Mouse (Mus musculus) neural tube, embryonic 11.5 days (tissue): ENCODE measurements around the gene Cnga2. TPM values are rescaled to one million over a fixed set of nuclear protein-coding genes. Genes with fewer than 3 reads are reported as not detected.

Experiments
- ATAC-seq: fragments of 200-750 bp; cut with Nextera tagmentation; 2 replicates; pipeline ENCODE4 v1.8.0; 2017; ENCODE audit warnings: moderate number of reproducible peaks, mild to moderate bottlenecking, moderate TSS enrichment, moderate library complexity; ENCODE audit not compliant: insufficient read depth, low FRiP score, low TSS enrichment
- DNase-seq: peaks from one replicate; pipeline ENCODE4 v3.0.0-alpha.2; 2015; ENCODE audit warnings: low spot score
- H3K27ac ChIP-seq: fragments of 300-500 bp; sonication (generic); 2 replicates; pipeline ENCODE4 v1.5.1; 2014; ENCODE audit warnings: low read depth, mild to moderate bottlenecking, low read length
- H3K27me3 ChIP-seq: fragments of 300-500 bp; sonication (generic); 2 replicates; pipeline ENCODE4 v1.6.1; 2014; ENCODE audit warnings: mild to moderate bottlenecking, low read length, mixed read lengths; ENCODE audit not compliant: control insufficient read depth, insufficient read depth
- H3K36me3 ChIP-seq: fragments of 300-500 bp; sonication (generic); 2 replicates; pipeline ENCODE4 v1.6.1; 2014; ENCODE audit warnings: mild to moderate bottlenecking, low read length, moderate library complexity, mixed read lengths; ENCODE audit not compliant: control insufficient read depth, insufficient read depth
- H3K4me1 ChIP-seq: fragments of 300-500 bp; sonication (generic); 2 replicates; pipeline ENCODE4 v1.6.1; 2014; ENCODE audit warnings: low read length, mixed read lengths; ENCODE audit not compliant: control insufficient read depth, insufficient read depth
- H3K4me2 ChIP-seq: fragments of 300-500 bp; sonication (generic); 2 replicates; pipeline ENCODE4 v1.6.1; 2014; ENCODE audit warnings: low read depth, mild to moderate bottlenecking, moderate library complexity
- H3K4me3 ChIP-seq: fragments of 300-500 bp; sonication (generic); 2 replicates; pipeline ENCODE4 v1.5.1; 2014; ENCODE audit warnings: low read depth, low read length
- H3K9ac ChIP-seq: fragments of 300-500 bp; sonication (generic); 2 replicates; pipeline ENCODE4 v1.6.1; 2014; ENCODE audit warnings: mild to moderate bottlenecking, low read length
- H3K9me3 ChIP-seq: fragments of 300-500 bp; sonication (generic); 2 replicates; pipeline ENCODE4 v1.6.1; 2016; ENCODE audit warnings: low read length; ENCODE audit not compliant: control insufficient read depth
- WGBS: fragments of 180-500 bp; shearing (Covaris S2); extraction: QIAGEN DNeasy Blood & Tissue Kit; methylation state at CpG from one replicate; pipeline ENCODE4 v1.1.7; 2014; 5-methylcytosine and 5-hydroxymethylcytosine counted together
- polyA plus RNA-seq: library from polyadenylated mRNA; unstranded; fragments of >200 nt; fragmentation: Nextera tagmentation; extraction: Ambion mirVana; gene quantifications from 2 replicates; pipeline ENCODE4 v1.2.1, GENCODE M21; 2014

Cnga2 gene
- polyA plus RNA-seq: 0.09 TPM in 1 of 2 replicates, not detected in the other

DNA sequence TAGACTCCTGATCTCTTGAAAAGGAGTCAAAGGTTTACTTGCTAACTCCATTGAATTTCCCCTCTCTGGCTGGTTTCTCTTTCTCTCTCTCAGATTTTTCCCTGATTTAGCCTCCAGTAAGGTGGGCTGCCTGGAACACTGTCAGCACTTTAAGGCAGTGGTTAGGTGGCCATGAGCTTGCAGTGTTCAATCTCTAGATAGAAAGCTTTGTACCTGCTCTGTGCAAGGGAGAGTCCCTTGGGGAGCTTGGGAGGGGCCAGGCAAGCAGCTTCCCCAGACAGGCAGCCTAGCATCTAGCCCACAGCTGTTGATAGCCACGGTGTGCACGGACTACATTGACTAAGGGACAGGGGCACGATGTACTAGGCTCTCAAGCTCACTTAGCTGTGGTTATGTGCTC, at the start of gene Cnga2:
Gene Cnga2 (plus strand): TSS at position 301 of the 400 bp plus-strand sequence.
- Histone ChIP-seq H3K4me1 (no peaks in the 10 kb centered on the region), H3K36me3 (no peaks in the 10 kb centered on the region), H3K27ac (no peak within 1 kb of the TSS), H3K4me2 (no peak within 1 kb of the TSS), H3K27me3 (no peaks in the 10 kb centered on the region), H3K9ac (no peak within 1 kb of the TSS), H3K4me3 (no peak within 1 kb of the TSS), H3K9me3 (no peaks in the 10 kb centered on the region)
- DNase-seq (no peak), ATAC-seq (no peak)
- WGBS: 82% methylated on average over 3 of the region's 3 CpGs

DNA sequence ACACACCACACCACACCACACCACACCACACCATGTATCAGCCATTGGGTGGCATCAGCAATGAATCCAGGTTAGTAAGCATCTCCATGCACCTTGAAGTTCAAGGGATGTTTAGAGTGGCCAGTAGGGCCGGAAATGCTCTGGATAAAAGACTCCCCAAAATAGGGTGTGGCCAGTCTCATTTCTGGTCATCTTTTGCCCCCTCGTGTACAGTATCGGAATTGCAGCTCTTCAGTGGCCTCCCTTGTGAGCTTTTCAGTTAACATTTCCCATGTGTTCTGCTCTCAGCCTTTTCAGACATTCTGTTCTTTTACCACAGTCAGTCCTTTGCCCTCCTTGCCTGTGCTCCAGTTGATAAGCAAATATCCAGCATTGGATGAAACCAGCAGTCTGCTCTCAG, 45.0 kb upstream of the Cnga2 start:
- Histone ChIP-seq H3K36me3 (no peaks in the 10 kb centered on the region), H3K4me2 (no peak overlapping the region), H3K4me3 (no peak overlapping the region), H3K27me3 (no peaks in the 10 kb centered on the region), H3K27ac (no peak overlapping the region), H3K4me1 (no peaks in the 10 kb centered on the region), H3K9me3 (no peaks in the 10 kb centered on the region), H3K9ac (no peak overlapping the region)
- ATAC-seq (no peak), DNase-seq (peak; percentile 53)
- 21% methylated on average over 3 of the region's 3 CpGs for WGBS

DNA sequence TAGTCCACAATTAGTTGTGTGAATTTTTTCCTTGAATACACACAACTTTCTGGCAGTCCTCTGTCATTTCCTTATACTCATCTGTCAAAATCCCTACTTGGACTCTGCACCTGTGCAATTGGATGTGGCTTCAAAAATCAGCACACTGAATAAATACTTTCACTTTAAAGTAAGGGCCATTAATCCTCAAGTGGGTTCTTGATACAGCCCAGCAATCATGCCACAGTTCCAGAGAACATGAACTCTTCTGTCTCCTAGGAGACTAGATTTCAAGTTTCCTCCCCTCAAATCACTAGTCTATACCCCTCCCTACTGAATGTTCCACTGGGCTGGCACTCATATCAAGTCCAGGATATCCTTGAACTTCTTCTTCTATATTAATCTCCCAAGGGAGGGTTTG, 33.3 kb upstream of the Cnga2 start:
- no peak for DNase-seq
- Histone ChIP-seq H3K4me1 (no peaks in the 10 kb centered on the region), H3K9me3 (no peaks in the 10 kb centered on the region), H3K4me3 (no peak overlapping the region), H3K9ac (no peak overlapping the region), H3K36me3 (no peaks in the 10 kb centered on the region), H3K27ac (no peak overlapping the region), H3K27me3 (no peaks in the 10 kb centered on the region), H3K4me2 (no peak overlapping the region)
- ATAC-seq: no peak

DNA sequence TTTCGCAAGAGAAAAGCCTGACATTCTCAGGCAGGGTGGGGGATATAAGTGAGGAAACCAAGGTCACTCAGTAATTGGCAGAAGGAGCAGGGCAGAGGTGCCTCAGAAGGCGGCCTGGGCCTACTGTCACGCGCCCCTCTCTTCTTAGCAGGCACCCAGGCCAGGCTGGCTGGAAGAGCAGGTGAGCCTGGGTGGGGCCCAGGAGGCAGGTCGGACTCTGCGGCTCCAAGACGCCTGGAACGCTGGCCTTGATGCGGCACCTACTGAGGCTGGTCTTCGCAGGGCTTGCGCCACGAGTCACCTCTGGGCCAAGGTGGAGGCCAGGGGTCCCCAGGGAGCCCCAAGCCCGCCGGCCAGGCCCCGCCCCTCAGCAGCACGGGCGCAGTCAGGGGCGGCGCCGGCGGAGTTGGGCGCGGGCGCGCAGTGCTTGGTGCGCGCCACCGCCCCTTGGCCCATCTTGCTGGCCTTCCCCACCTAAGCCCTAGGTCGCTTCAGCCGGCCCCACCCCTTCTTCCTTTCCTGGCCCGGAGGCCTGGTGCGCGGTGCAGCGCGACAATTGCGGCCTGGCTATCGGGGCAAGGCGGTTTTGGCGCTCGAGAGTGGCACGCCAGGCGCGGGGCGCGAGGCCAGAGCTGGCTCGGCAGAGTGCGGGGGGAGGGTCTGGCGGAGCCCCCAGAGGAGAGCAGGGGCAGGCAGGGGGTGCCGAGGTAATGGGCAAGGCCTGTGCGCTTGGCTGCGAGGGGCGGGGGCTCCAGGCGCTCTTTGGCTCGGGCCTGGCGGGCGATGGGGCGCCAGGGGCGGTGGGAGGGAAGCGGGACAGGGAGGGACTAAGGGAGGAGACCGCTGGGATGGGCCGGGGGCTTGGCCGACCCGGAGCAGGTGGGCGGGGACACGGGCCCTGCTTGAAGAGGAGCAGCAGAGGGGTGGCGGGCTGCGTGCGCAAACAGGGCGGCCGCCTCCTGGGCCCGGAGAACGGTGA, 29.3 kb upstream of the Cnga2 start, which contains the start of gene Prrg3:
Gene Prrg3 (plus strand): TSS at position 552 of the 979 bp plus-strand sequence.
- Histone ChIP-seq H3K4me1 (no peaks in the 10 kb centered on the region), H3K4me2 (peak within 1 kb of the TSS; percentile 57), H3K9ac (peak within 1 kb of the TSS; percentile 55), H3K27me3 (no peaks in the 10 kb centered on the region), H3K27ac (no peak within 1 kb of the TSS), H3K36me3 (no peaks in the 10 kb centered on the region), H3K4me3 (peak within 1 kb of the TSS; percentile 44), H3K9me3 (no peaks in the 10 kb centered on the region)
- 20% methylated on average over 41 of the region's 72 CpGs for WGBS
- DNase-seq (peak; percentile 77), ATAC-seq (peak; percentile 94)

DNA sequence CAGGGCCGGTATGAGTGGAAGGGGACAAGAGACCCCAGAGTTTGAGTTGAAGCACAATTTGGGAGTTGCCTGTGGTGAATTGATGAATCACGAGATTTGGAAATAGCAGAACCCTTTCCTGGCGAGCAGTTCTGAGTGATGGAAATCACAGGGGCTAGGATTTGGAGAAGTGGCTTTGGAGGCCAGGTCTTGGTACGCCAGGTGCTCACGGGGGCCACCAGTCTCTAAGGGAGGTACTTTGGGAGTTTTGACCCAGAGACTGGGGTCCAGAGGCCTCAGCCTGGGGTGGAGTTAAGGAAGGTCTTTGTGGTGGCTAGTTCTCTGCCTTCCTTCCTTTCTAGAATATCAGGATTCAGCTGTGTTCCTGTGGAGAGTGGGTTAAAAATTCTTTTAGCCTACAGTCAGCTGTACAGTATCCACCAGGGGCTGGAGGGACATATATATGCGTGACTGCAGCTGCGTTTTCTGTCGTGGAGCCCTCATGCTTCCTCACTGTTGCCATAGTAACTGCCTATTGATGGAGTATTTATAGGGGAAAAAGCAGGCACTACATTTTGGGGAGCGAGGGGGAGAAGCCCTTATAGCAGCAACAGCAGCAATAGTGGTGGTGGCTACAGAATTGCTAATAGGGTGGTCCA, 28.3 kb upstream of the Cnga2 start:
- H3K9ac ChIP-seq: peak overlapping the region; percentile 55
- no peak for DNase-seq
- WGBS: 33% methylated on average over 9 of the region's 9 CpGs

DNA sequence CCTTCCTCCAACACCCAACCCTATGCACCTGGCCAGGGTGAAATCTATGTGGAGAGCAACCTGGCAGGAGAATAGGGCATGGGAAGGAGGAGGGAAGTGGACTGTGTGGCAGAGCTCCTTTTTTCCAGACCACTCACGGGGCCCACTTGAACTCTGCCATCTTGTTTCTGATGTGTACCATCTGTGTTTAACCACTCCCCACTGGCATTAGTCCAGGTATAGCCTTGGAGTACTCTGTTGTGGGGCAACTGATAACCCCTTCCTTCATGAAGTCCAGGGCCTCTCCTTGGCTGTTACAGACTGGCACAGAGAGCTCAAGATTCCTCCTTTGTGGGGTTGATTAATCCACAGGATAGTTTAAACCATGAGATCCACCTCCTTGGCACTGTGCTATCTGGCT, 23.4 kb upstream of the Cnga2 start:
- no peaks in the 10 kb centered on the region for H3K27me3 ChIP-seq
- H3K4me1 ChIP-seq: no peaks in the 10 kb centered on the region
- no peak overlapping the region for H3K4me2 ChIP-seq
- no peak for DNase-seq
- no peak overlapping the region for H3K4me3 ChIP-seq
- H3K27ac ChIP-seq: no peak overlapping the region
- H3K36me3 ChIP-seq: no peaks in the 10 kb centered on the region
- no peaks in the 10 kb centered on the region for H3K9me3 ChIP-seq
- no peak overlapping the region for H3K9ac ChIP-seq
- ATAC-seq: no peak
- 100% methylated on average over 1 of the region's 1 CpGs for WGBS

More for the DNA sequence above, 28.3 kb upstream of the Cnga2 start:
- H3K4me2 ChIP-seq: peak overlapping the region; percentile 57
- H3K27me3 ChIP-seq: no peaks in the 10 kb centered on the region
- peak; percentile 25; the same call in 1 of the 2 replicates for ATAC-seq
- H3K4me1 ChIP-seq: no peaks in the 10 kb centered on the region
- H3K27ac ChIP-seq: no peak overlapping the region
- H3K4me3 ChIP-seq: peak overlapping the region; percentile 44
- no peaks in the 10 kb centered on the region for H3K36me3 ChIP-seq
- H3K9me3 ChIP-seq: no peaks in the 10 kb centered on the region

DNA sequence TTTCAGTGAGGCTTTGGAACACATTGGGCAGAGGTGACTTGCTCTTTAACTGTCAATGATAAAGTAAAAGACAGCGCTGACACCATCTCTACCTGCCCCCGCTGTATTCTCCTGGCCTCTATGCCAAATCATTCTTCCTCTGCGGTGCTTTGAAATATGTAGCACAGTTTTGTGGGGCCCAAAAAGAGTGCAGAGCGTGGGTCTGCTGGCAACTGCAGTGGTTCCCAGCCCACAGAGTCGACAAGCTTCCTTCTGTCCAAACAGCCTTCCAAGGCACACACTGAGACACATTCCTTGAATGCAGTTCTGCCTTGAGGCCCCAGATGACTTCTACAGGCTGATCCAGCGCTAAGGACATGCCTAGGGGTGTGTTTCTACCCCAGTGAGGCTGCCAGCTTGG, 22.8 kb upstream of the Cnga2 start:
- no peak for DNase-seq
- no peak for ATAC-seq
- Histone ChIP-seq H3K9me3 (no peaks in the 10 kb centered on the region), H3K27ac (no peak overlapping the region), H3K36me3 (no peaks in the 10 kb centered on the region), H3K4me3 (no peak overlapping the region), H3K9ac (no peak overlapping the region), H3K4me2 (no peak overlapping the region), H3K4me1 (no peaks in the 10 kb centered on the region), H3K27me3 (no peaks in the 10 kb centered on the region)
- 75% methylated on average over 6 of the region's 6 CpGs for WGBS

DNA sequence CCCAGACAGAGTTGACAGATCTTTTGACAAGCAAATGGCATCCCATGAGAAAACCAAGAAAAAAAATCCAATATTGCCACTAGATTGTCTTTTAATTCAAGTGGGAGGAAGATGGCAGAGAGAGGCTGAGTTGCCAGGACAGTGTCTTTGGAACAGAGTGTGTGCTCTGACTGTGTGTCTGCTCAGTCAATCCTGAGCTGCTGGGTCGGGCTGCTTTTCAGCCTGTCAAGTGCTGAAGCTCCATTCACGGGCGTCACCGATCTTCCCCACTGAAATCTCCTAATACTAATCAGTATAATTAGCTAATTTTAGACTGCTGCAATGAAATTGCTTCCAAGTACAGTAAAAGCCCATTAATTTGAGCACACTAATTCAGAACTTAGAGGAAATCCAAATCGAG, 20.3 kb upstream of the Cnga2 start:
- no peaks in the 10 kb centered on the region for H3K27me3 ChIP-seq
- H3K4me2 ChIP-seq: no peak overlapping the region
- no peak for DNase-seq
- no peak overlapping the region for H3K9ac ChIP-seq
- no peak overlapping the region for H3K27ac ChIP-seq
- no peaks in the 10 kb centered on the region for H3K9me3 ChIP-seq
- H3K4me1 ChIP-seq: no peaks in the 10 kb centered on the region
- no peak for ATAC-seq
- 86% methylated on average over 5 of the region's 5 CpGs for WGBS
- no peak overlapping the region for H3K4me3 ChIP-seq
- H3K36me3 ChIP-seq: no peaks in the 10 kb centered on the region
